Mouse (Mus musculus): ENCODE measurements around the gene Smarcd3. TPM values are rescaled to one million over a fixed set of nuclear protein-coding genes. Genes with fewer than 3 reads are reported as not detected.

The Smarcd3 gene
- polyA plus RNA-seq, 1 experiment = 1.5 TPM

DNA sequence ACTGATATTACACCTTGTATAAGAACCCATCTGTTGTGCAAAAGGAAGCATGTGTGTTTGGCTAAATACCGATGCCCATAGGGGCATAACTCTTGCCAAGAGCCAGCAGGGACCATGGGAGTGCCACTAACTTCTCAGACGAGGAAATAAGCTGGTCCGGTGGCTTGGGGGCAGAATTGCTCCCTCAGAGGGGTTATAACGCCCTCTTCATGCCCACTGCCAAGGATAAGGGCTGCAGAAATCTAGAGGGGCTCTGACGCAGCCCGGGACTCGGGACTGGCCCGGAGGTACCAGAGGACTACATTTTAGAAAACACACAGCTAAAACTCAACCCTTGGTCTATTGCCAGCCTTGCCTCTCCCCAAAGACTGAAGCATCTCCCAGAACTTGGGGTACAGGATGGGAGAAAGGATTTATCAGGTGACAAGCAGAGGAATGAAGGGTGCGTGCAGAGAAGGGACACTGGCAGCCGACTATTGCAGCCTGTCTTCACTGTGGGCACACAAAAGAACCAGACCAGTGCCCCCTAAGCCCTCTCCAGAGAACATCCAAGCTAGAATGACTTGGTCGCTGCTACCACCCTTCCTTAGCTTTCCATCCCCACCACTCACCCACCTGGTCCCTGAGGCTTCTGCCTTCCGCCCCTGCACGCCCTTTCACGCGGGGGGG is 26.2 kb downstream of the Smarcd3 start:
- peak overlapping the region; percentile 76 for H3K4me3 ChIP-seq (ENCODE audit: low read depth, low read length)
- peak overlapping the region; percentile 68 for H3K9ac ChIP-seq (ENCODE audit: low read depth, poor library complexity, severe bottlenecking)
- TF ChIP-seq CTCF (IDR thresholded peaks at IDR 0.05; ENCODE audit: low read depth, low read length) = no peak
- TF ChIP-seq EP300 (IDR thresholded peaks at IDR 0.05; ENCODE audit: insufficient read depth, low read depth, low read length) = no peak
- no peak for TF ChIP-seq POLR2A (IDR thresholded peaks at IDR 0.05; ENCODE audit: insufficient read depth, low read length)
- no peaks in the 10 kb centered on the region for H3K4me1 ChIP-seq (ENCODE audit: control insufficient read depth, insufficient read depth, low read length)
- peaks cover 12% of the 10 kb centered on the region for H3K27me3 ChIP-seq (ENCODE audit: control insufficient read depth, insufficient read depth, low read length, poor library complexity, severe bottlenecking)
- H3K9me3 ChIP-seq (replicated peaks; ENCODE audit: control insufficient read depth, insufficient read depth, low read length, poor library complexity, severe bottlenecking) = no peaks in the 10 kb centered on the region
- H3K36me3 ChIP-seq (ENCODE audit: control insufficient read depth, insufficient read depth, low read length, poor library complexity, severe bottlenecking) = no peaks in the 10 kb centered on the region
- no peak overlapping the region for H3K27ac ChIP-seq (ENCODE audit: insufficient read depth, low read length)

DNA sequence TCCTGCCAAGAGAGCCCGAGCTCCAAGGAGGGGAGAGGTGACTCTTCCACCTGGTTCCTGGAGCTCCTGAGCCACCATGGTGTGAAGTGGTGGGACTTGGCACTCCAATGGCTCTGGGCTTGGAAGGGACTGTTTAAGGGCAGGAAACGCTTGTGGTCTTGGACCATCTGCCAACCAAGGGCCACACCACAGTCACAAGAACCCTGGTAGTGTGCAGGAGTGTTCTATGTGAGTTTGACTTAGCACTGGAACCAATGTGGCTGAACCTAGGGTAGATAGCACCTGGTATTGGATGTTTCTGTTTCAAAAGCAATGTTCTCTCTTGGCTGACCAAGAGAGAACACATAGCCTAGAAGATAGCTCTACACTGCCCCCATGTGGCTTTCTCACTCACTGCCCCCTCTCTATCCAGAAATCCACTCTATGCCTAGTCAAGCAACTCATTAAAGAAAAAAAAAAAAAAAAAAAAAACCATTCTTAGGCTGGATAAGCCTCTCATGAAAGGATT is 26.9 kb downstream of the Smarcd3 start:
- no peaks in the 10 kb centered on the region for H3K36me3 ChIP-seq (ENCODE audit: control insufficient read depth, insufficient read depth, low read length, poor library complexity, severe bottlenecking)
- H3K4me1 ChIP-seq (ENCODE audit: control insufficient read depth, insufficient read depth, low read length) = no peaks in the 10 kb centered on the region
- TF ChIP-seq POLR2A (IDR thresholded peaks at IDR 0.05; ENCODE audit: insufficient read depth, low read length) (no peak), EP300 (IDR thresholded peaks at IDR 0.05; ENCODE audit: insufficient read depth, low read depth, low read length) (no peak), CTCF (IDR thresholded peaks at IDR 0.05; ENCODE audit: low read depth, low read length) (no peak)
- H3K27me3 ChIP-seq (ENCODE audit: control insufficient read depth, insufficient read depth, low read length, poor library complexity, severe bottlenecking) = peaks cover 12% of the 10 kb centered on the region
- H3K9ac ChIP-seq (ENCODE audit: low read depth, poor library complexity, severe bottlenecking) = no peak overlapping the region
- no peak overlapping the region for H3K4me3 ChIP-seq (ENCODE audit: low read depth, low read length)
- no peak overlapping the region for H3K27ac ChIP-seq (ENCODE audit: insufficient read depth, low read length)
- H3K9me3 ChIP-seq (replicated peaks; ENCODE audit: control insufficient read depth, insufficient read depth, low read length, poor library complexity, severe bottlenecking) = no peaks in the 10 kb centered on the region

DNA sequence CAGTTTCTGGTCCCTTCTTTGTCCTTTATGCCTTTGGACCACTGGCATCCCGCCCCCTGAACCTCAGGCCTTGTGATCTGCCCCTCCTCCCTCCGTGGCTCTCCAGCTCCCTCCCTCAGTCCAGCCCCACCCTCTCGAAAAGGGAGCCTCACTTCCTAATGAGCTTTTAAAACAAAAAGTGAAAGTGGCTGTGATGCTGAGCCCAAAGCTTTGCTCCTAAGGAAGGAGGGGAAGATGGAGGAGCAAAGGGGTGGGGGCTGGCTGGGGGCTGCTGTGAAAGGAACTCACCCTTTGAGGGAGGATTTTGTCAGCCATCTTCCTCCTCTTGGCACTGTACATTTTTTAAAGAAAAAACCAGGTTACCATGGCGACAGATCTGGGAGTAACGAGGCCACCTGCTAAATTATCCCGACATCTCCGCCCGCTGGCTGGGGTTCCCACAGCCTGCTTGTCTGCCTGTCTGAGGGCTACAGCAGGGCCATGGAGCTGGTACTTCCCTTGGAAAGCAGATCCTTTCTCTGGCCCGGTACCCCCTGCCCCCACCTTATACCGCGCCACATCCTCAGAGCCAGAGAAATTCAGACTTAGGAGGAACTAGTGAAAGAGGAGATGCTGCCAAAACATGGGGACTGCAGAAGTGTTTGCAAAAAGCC is 27.6 kb downstream of the Smarcd3 start:
- Histone ChIP-seq H3K27me3 (ENCODE audit: control insufficient read depth, insufficient read depth, low read length, poor library complexity, severe bottlenecking) (peaks cover 6% of the 10 kb centered on the region), H3K27ac (ENCODE audit: insufficient read depth, low read length) (no peak overlapping the region), H3K4me1 (ENCODE audit: control insufficient read depth, insufficient read depth, low read length) (no peaks in the 10 kb centered on the region)

DNA sequence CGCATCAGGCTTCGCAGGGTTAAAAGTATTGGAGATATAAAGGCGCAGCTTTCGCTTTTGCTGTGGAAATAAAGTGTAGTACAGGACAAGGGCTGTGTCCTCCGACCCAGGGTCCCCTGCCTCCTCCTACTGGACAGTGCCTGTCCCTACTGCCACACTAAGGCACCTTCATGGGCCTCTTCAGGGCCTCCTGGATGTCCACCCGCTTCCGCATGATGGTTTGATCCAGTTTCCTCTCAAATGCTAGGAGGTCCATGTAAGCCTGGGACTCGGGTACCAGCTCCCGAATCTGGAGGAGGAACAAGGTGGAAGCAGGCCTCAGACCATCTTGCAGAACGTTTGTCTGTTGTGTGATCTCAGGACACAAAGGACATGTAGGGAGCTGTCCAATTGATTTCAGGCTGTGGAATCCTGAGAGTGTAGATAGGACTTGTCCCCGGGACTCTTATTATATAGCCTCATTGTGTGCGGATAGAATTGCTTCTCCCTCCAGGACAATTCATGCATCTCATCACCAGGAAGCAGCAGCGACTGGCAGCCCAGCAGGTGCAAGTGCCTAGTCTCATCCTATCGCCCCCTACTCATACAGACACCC is 28.3 kb downstream of the Smarcd3 start:
- H3K27me3 ChIP-seq (ENCODE audit: control insufficient read depth, insufficient read depth, low read length, poor library complexity, severe bottlenecking) = peaks cover 2% of the 10 kb centered on the region; the same call in 1 of the 2 replicates
- no peaks in the 10 kb centered on the region for H3K36me3 ChIP-seq (ENCODE audit: control insufficient read depth, insufficient read depth, low read length, poor library complexity, severe bottlenecking)
- no peak overlapping the region for H3K27ac ChIP-seq (ENCODE audit: insufficient read depth, low read length)
- no peak overlapping the region for H3K9ac ChIP-seq (ENCODE audit: low read depth, poor library complexity, severe bottlenecking)
- H3K4me3 ChIP-seq (ENCODE audit: low read depth, low read length) = no peak overlapping the region
- H3K9me3 ChIP-seq (replicated peaks; ENCODE audit: control insufficient read depth, insufficient read depth, low read length, poor library complexity, severe bottlenecking) = no peaks in the 10 kb centered on the region
- TF ChIP-seq EP300 (IDR thresholded peaks at IDR 0.05; ENCODE audit: insufficient read depth, low read depth, low read length) = no peak
- TF ChIP-seq CTCF (IDR thresholded peaks at IDR 0.05; ENCODE audit: low read depth, low read length) = no peak
- no peak for TF ChIP-seq POLR2A (IDR thresholded peaks at IDR 0.05; ENCODE audit: insufficient read depth, low read length)
- no peaks in the 10 kb centered on the region for H3K4me1 ChIP-seq (ENCODE audit: control insufficient read depth, insufficient read depth, low read length)

More for the DNA sequence above, 27.6 kb downstream of the Smarcd3 start:
- TF ChIP-seq POLR2A (IDR thresholded peaks at IDR 0.05; ENCODE audit: insufficient read depth, low read length) (no peak), EP300 (IDR thresholded peaks at IDR 0.05; ENCODE audit: insufficient read depth, low read depth, low read length) (no peak), CTCF (IDR thresholded peaks at IDR 0.05; ENCODE audit: low read depth, low read length) (no peak)
- H3K9me3 ChIP-seq (replicated peaks; ENCODE audit: control insufficient read depth, insufficient read depth, low read length, poor library complexity, severe bottlenecking) = no peaks in the 10 kb centered on the region
- no peaks in the 10 kb centered on the region for H3K36me3 ChIP-seq (ENCODE audit: control insufficient read depth, insufficient read depth, low read length, poor library complexity, severe bottlenecking)
- H3K4me3 ChIP-seq (ENCODE audit: low read depth, low read length) = no peak overlapping the region
- no peak overlapping the region for H3K9ac ChIP-seq (ENCODE audit: low read depth, poor library complexity, severe bottlenecking)

DNA sequence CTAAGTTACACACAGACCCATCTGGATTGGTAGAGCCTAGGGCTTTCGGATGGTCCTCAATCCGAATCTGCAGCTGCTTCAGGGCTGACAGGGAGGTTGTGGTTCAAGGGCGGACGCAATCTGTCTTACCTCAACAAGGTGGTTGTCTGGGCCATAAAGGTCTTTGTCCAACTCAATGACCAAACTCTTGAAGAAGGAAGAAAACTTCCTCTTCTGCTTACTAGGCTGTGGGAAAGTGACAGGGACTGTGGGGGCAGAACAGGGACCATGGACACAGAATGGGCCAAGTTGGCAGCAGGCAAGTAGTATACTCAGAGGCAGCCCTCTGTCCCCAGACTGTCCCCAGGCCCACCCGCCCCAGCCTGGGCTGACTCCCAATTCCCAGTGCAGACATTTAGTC is 28.9 kb downstream of the Smarcd3 start:
- Histone ChIP-seq H3K9ac (ENCODE audit: low read depth, poor library complexity, severe bottlenecking) (no peak overlapping the region), H3K4me1 (ENCODE audit: control insufficient read depth, insufficient read depth, low read length) (no peaks in the 10 kb centered on the region), H3K27me3 (ENCODE audit: control insufficient read depth, insufficient read depth, low read length, poor library complexity, severe bottlenecking) (peaks cover 2% of the 10 kb centered on the region; the same call in 1 of the 2 replicates), H3K36me3 (ENCODE audit: control insufficient read depth, insufficient read depth, low read length, poor library complexity, severe bottlenecking) (no peaks in the 10 kb centered on the region), H3K27ac (ENCODE audit: insufficient read depth, low read length) (no peak overlapping the region), H3K9me3 (replicated peaks; ENCODE audit: control insufficient read depth, insufficient read depth, low read length, poor library complexity, severe bottlenecking) (no peaks in the 10 kb centered on the region), H3K4me3 (ENCODE audit: low read depth, low read length) (no peak overlapping the region)
- no peak for TF ChIP-seq EP300 (IDR thresholded peaks at IDR 0.05; ENCODE audit: insufficient read depth, low read depth, low read length)
- TF ChIP-seq CTCF (IDR thresholded peaks at IDR 0.05; ENCODE audit: low read depth, low read length) = no peak
- TF ChIP-seq POLR2A (IDR thresholded peaks at IDR 0.05; ENCODE audit: insufficient read depth, low read length) = no peak

All from ES-Bruce4 (cell line).